Mouse (Mus musculus) skeletal muscle tissue, adult 2 months (tissue): ENCODE results near the gene Haus4.

Experiments
- DNase-seq: peaks from one replicate; pipeline ENCODE4 v3.0.0-alpha.2; 2012; ENCODE audit warnings: low read depth, low spot score

The Haus4 gene

DNA sequence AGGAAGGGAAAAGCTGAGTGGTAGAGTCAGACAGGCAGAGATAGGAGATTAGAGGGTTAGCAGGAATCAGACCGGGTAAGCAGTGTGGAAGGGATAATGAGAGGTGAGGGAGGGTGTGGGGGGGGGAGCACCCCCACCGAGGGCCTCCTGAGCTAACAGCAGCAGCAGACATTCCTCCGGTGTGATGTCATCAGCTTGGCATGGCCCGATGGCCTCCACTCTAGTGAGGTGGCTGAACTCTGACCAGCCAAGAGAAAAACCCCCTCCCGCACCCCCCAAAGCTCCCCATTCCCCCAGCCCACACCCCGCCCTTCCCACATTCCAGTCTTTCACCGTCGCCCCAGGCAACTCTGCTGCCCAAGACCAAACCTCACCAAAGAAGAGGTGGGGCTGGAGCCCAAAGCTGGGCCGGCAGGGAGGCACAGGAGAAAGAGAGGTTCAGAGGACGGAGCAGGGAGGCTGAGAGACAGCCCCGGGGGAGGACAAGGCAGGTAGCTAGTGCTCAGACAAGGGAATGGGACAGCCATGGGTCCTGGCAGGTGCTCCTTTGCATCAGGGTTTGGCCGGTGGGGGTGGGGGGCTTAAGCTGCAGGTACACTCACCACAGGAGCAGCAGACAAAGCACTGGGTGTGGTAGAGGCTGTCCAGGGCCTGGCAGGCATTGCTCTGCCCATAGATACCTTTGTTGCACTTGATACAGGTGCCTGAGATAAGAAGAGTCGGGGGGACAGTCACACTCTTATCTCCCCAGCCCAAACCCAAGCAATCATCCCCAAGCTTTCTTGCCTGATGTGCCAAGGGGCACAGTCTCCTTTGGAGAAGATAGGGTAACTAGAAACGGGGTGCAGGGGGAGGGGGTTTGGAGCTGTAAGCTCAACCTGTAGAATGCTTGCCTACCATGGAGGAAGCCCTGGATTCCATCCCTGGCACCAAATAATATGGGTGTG lies 18.6 kb upstream of the Haus4 start:
- DNase-seq = no peak

DNA sequence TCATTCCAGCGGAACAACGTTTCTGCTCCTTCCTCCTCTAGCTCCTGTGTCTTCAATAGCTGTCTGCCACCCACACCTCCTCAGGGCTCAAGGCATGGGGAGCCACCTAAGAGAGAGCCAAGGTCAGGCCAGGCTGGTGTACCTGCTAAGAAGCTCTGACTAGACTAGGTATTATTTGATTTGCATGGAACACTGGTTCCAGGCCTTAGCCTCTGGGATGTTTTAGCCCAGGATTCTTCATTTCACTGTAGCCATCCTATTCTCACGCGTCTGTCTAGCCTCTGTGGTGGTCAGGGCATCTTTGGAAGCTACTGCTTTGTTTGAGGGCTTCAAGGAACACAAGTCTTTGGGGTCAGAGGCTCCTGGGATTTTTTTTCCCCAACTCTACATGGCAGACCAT lies 17.7 kb upstream of the Haus4 start:
- DNase-seq = no peak

DNA sequence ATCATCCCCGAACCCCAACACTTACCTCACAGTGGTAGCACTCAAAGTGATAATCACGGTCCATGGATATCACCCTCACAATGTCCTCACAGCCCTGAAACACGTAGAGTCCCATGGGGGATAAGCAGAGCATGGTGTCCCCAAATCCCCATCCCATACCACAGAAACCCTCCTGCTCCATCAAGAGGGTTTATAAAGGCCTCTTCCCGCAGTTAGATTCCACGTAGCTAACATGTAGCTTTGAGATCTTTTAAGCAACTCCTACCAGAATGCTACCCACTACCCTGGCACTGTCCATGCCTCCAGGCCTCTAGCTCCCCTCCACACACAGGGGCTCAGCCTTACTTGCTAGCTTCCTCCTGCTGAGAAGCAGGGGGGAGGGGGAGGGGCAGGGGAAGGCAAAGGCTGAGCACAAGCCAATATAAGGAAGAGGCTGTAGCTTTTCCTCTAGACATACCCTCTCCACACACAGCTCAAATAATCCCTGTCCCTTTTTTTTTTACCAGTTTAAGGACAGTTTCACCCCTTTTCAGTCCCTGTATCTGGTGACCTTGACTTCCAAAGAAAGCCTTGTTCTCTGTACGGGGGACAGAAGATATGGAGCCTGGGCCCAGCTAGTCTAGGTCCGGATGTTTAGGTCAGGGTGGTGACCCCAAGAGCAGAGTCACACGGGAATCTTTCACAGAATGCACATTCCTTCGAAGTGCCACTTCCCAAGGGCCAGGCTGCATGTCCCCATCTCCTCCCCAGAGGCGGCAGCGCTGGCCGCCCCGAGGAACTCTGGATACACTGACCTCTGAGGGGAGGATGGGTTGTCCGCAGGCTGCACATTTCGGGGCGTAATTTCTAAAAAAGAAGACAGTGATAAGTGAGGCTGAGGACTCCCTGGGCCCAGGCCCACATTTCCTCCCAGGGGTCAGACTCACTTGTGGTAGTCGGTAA lies 15.3 kb upstream of the Haus4 start:
- DNase-seq = no peak

DNA sequence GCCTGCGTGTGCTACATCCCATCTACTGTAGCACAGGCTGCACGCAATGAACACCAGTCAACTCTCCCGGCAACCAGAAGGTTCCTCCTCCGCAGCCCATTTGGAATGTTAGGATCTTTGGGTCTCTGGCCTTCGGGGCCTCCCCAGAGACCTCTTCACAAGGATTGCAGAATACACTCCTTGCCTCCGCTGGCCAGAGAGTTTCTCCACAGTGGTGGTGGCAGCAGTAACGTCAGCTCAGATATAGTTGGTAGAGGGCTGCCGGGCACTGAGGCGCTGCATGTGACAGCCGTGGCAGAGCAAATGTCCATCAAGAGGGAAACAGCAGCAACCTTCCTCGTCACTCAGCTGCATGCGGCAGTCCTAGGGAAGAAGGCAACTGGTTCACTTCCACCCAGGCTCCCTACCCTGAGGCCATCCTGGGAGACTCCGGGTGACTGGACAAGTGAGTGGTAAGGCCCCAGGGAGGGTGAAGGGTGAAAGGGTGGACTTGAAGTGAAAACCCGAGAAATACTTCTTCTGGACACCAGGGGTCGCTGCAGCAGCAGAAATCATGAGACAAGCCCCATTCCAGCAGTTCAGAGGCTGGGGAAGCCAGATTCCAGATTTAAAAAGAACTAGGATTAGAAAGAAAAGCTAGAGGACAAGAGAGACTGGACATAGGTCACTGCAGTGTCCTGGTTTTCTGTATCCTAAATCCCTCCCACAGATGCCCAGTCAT lies 14.4 kb upstream of the Haus4 start:
- DNase-seq = peak; percentile 76

DNA sequence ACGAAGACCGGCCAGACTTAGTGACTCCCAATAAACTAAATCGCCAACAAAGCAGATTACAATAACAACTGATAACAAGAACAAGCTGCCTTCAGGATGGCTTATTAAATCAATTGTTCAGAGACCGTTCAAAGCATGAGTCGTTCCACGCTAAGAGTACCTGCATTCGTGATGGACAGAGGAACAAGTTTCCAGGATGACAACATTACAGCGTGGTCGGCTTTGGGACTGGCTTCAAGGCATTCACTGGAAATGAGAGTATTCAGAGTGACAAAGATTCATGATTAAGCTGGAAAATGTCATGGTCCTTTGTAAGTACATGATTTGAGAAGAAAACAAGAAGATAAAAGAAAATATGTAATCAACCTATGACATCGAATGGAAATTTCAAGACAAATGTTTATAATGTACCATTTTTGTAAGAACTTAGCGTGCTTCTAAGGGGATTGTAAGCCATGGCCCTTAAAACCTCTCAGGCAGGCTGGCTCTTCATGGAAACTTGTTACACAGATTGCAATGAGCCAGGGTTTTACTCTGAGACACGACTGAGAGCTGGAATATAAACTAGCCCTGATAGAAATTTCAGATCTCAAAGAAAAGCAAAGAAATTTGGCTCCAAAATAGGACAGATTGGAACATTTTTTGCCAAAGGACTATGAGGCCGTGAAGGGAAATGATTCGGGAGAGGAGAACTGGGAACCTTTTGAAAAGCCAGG lies 6.3 kb upstream of the Haus4 start:
- no peak for DNase-seq

DNA sequence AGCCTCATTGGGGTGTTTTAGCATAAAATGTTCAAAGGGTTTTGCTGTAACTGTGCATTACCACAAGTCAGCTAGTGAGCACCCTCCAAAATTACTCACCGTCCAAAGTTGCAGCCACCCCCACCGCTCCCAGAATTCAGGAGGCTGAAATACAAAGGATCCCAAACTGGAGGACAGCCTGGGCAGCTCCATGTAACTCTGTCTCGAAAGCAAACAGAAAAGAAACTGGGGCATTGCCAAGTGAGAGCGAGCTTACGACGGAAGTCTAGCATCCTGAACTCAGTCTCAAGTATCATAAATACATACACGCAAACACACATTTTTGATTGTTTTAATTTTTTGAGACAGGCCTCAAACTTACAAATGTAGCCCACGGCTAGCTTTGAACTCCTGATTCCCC lies 2.9 kb upstream of the Haus4 start:
- DNase-seq = no peak

DNA sequence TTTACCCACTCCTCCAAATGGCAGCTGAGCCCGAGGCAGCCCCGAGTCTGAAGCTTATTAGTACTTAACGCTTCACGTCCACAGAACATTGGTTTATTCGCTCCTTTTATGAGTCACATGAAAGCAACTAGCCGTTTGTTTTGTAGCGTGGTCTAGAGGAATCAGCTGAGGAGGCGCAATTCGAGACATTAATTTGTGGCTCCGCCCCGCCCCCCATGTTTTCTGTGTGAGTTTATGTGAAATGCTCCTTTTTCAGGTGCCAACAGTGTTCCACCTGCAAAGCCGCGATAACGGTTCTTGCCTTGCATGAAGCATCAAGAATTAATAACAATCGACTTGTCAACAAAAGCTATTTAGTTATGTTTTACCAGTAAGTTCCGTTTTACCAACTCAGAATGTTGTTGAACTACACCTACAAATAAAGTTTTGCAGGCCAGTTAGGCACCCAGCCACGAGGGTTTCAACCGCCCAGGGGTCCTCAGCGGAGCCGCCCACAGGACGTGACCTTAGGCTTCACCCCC lies 902 bp downstream of the Haus4 start:
- no peak for DNase-seq

DNA sequence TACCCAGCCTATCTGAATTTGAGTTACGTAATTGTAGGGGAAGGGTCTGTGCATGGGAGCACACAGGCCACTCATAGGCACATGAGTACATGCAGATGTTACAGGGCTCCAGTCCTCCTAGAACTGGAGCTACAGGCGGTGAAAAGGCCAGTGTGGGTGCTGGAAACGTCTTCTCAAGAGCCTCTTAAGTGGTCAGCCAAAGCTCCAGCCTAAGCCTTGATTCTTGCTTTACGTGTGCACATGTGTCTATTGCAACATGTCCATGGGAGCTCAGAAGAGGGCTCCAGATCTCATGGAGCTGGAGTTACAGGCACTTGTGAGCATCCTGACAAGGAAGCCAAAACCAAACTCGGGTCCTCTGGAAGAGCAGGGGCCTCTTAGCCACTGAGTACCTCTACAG lies 9.7 kb downstream of the Haus4 start:
- no peak for DNase-seq

DNA sequence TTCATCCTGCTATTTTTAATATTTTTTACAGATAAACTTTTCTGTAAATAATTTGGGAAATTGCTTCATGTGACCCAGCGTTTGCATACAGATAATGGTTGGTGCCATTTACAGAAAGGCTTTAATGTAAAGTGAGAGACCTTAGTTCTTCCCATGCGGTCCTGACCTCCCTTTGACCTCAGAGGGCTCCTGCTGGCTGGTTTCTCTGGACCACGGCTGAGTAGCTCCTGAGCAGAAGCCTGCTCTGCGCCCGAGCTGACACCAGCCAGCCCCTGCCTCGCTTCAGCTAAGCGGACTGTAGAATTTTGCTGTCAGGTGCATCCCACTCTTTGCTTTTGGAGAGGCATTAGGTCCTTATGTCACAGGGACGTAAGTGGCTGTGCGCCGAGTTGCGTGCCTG lies 13.6 kb downstream of the Haus4 start:
- no peak for DNase-seq

DNA sequence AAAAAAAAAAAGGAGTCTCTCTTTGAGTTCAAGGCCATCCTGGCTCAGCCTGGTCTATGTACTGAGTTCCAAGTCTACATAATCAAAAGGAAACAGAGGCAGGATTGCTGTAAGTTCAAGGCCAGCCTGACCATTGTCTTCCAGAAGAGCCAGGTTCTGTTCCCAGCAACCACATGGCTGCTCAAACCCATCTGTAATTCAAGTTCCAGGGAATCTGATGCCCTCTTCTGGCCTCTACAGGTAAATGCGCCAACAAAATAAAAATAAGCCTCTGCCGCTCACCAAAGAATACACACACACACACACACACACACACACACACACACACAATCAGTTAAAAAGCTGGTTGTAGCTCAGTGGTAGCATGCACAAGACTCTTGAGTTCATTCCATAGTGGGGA lies 15.8 kb downstream of the Haus4 start:
- DNase-seq = no peak

DNA sequence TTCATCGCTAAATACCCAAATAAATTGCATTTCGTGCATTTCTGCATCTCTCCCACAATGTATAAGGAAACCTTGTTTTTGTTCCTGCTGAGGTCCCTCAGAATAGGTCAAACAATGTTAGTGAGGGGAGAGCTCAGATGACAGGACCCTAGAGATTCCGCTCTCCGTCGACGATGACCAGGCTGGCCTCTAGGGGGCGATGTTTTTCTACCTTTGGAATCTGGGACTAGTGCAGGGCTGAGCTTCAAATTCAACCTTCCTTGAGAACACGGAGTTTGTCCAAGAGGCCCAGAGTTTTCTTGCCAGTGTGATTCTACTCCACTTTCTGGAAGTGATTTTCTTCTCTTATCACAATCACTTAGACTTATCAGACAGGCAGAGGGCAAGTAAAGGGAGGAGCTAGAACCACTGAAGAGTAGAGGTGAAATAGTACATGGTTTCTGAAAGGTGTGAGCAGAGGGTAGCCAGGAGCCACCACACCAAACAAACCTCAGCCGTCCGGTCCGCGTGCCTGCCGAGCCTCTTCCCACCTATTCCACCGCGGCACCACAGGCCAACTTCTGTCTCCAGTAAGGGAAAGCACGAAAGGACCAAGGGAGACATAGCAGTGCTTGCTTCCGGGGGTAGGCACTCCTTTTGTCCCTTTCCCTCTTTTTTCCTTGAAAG lies 25.8 kb downstream of the Haus4 start:
- peak; percentile 47 for DNase-seq

DNA sequence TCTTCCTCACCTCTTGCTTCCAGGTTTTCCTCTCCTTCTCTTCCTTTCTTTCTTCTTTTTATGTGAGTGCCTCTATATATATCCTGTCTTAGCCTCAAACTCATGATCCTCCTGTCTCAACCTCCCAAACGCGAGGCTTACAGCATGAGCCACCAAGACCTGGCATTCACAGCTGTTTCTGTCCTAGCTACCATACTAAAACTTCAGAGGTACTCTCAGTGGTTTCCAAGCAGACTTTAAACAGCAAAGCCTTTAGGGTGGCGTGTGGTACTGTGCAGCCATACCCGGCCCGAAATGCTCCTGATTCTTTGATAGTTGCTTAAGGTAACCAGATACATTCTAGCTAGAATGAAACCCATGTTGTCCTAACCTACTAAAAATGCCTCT lies 26.4 kb downstream of the Haus4 start:
- no peak for DNase-seq

DNA sequence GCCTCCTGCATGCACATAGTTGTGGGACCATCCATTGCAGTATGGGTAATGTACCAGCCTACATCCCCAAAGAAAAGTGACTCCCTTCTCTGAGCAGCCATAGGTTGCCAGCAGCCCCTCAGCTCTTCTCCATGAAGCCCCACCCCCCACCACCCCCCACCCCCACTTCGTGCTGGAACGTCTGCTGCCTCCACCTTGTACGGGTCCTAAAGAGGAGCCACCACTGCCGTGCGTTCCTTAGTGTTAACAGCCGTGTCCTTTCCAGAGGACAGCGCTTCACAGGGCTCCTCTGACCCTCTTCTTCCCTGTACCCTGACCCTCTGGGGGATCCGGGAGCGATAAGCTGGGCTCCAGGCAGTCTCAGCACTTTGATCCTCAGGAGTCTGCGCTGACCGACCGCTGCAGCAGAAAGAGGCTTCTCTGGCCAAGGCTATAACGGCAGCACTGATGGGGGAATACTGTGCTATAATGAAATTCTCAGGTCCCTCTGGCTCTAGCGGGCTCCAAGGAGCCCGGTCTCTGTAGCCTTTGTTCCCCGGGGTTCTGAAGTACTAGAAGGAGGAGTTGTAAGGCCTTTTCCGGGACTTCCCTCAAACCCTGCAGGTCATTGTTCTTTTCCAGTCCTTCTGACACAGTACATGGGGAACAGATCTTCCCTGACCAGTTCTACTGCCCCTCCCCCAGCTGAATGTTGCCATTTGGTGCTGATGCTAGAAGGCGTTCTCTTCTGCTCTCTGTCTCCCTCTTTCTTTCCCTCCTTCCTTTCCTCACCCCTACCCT lies 27.0 kb downstream of the Haus4 start:
- DNase-seq = no peak

DNA sequence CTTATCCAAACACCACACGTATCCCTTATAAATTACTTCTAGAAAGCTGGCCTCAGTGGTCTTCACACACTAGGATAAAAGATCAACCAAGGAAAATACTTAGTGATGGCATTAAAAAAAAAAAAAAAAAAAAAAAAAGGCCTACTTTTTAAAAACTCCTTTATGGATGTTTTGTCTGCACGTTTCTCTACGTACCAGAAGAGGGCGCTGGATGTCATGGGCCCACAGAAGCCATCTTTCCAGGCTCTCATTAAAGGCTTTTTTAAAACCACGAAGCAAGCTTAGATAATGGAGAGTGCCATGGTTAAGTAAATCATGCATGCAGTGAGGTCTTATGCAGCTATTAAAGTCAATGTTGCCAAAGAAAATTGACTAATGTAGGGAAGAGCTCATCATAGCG lies 30.8 kb downstream of the Haus4 start:
- DNase-seq = no peak

DNA sequence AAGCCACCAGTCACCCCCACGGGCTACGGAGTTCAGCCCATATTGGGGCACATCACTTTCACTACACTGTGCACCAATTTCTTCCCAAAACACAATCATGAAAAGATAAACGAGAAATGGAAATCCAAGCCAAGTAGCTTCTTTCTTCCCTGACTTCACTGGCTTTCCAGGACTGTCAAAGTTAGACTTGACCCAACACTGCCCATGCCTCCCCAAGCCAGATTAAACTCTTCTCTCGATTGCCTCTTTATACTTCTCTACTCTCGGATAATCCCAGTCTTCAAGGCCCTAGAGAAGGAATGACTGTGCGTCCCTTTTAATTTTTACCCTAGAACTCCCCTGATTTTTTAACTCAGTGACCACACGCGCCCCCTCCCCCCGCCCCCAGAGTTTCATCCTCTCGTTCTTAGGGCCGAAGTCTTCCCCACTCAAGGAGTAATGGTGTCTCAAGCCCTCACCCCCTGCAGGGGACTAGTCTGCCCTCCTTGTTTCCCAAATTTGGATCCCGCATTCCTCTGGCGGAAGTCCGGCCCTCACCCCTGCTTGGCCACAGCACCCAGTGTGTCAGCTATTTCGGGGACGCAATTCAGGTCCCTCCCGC lies 37.6 kb downstream of the Haus4 start:
- DNase-seq = no peak

DNA sequence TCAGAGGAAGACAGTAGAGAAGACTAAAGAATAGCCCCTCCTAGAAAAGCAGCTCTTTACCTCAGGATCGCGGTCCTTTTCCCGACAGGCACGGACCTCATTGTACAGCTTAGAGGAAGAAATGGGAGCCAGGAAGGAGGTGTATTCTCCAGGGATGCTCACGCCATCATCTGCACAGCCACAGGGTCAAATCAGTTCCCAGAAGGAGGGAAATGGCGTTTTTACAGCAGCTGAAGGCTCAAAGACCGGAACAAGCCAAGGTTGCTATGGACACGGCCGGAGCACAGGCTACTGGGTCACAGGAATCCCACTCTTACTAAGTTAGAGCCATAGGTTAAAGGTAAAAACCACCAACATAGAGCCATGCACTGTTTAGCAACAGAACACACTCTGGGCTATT lies 44.6 kb downstream of the Haus4 start:
- no peak for DNase-seq

DNA sequence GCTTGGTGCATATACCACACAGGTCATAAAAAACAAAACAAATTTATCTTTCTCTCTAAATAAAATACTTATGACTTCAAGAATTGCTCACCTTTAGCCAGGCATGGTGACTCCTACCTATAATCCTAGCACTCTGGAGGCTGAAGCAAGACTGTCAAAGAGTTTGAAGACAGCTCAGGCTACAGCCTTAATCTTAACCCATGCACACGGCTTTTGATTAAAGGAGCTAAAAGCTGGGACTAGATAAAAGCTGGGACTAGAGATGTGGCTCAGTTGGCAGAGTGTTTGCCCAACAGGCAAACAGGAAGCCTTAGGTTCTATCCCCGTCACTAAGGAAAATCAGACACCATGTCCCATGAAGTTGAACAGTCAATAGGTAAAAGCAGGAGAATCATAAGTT lies 51.3 kb downstream of the Haus4 start:
- DNase-seq = no peak

DNA sequence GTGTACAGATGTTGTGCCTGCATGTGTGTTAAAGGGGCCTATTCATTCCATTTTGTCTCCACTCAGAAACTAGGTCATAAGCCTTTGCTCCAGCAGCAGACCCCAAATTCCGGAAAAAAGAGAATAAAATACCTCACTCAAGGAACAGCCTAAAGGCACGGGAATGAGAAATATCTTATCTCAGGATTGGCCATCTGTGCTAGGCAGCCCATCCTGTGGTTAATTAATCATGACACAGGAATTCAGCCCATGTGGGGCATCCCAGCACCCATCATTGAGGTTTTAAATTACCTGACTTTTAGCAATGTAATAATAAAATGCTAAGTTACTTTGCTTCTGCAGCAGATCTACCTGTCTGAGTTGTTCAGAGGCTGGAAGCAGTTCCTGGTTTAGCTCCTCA lies 53.1 kb downstream of the Haus4 start:
- no peak for DNase-seq

DNA sequence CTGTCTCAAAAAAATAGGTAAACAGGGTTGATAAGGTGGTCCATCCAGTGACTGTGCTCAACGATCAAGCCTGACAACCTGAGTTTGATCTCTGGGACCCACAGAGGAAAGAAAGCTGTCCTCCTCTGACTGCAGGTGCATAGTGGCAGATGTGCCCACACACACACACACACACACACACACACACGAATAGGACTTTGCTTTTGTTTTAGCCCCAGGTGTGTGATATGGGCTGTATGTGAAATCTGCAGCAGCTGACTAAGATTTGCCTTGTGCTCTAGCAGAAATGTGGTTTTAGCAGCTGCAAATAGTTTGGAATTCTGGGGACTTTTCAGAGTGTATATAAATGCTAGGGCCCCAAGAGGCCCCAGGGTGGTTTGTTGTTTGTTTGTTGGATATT lies 55.1 kb downstream of the Haus4 start:
- DNase-seq = no peak
